Mouse (Mus musculus) liver, embryonic 16.5 days (tissue): ENCODE data around the gene Lrrc73. TPM values are rescaled to one million over a fixed set of nuclear protein-coding genes. Genes with fewer than 3 reads are reported as not detected.

Experiments
- ATAC-seq: fragments of 200-750 bp; cut with Nextera tagmentation; 2 replicates; pipeline ENCODE4 v1.8.0; 2017; ENCODE audit warnings: low read depth, mild to moderate bottlenecking, moderate number of reproducible peaks, moderate library complexity
- H3K27ac ChIP-seq: fragments of 300-500 bp; sonication (generic); 2 replicates; pipeline ENCODE4 v1.5.1; 2014; ENCODE audit warnings: mild to moderate bottlenecking, low read length
- H3K27me3 ChIP-seq: fragments of 300-500 bp; sonication (generic); 2 replicates; pipeline ENCODE4 v1.6.1; 2014; ENCODE audit warnings: low read depth, low read length, mixed read lengths; ENCODE audit not compliant: control insufficient read depth, insufficient read depth
- H3K36me3 ChIP-seq: fragments of 300-500 bp; sonication (generic); 2 replicates; pipeline ENCODE4 v1.6.1; 2014; ENCODE audit warnings: mild to moderate bottlenecking; ENCODE audit not compliant: control insufficient read depth, insufficient read depth
- H3K4me1 ChIP-seq: fragments of 300-500 bp; sonication (generic); 2 replicates; pipeline ENCODE4 v1.6.1; 2014; ENCODE audit warnings: low read depth, low read length, mixed read lengths; ENCODE audit not compliant: control insufficient read depth
- H3K4me2 ChIP-seq: fragments of 300-500 bp; sonication (generic); 2 replicates; pipeline ENCODE4 v1.6.1; 2014; ENCODE audit warnings: low read depth, low read length, mixed read lengths
- H3K4me3 ChIP-seq: fragments of 300-500 bp; sonication (generic); 2 replicates; pipeline ENCODE4 v1.5.1; 2014; ENCODE audit warnings: low read depth, mild to moderate bottlenecking, low read length
- H3K9ac ChIP-seq: fragments of 300-500 bp; sonication (generic); 2 replicates; pipeline ENCODE4 v1.6.1; 2014; ENCODE audit warnings: low read depth, low read length
- H3K9me3 ChIP-seq: fragments of 300-500 bp; sonication (generic); replicated peaks from 2 replicates; pipeline ENCODE4 v1.6.1; 2016; ENCODE audit warnings: low read length; ENCODE audit not compliant: control insufficient read depth
- WGBS: fragments of 180-500 bp; shearing (Covaris S2); extraction: QIAGEN DNeasy Blood & Tissue Kit; methylation state at CpG from one replicate; pipeline ENCODE4 v1.1.7; 2014; ENCODE audit not compliant: insufficient replicate concordance; 5-methylcytosine and 5-hydroxymethylcytosine counted together
- polyA plus RNA-seq: library from polyadenylated mRNA; unstranded; fragments of >200 nt; fragmentation: Nextera tagmentation; extraction: Ambion mirVana; gene quantifications from 2 replicates; pipeline ENCODE4 v1.2.1, GENCODE M21; 2015

The Lrrc73 gene
- polyA plus RNA-seq, 1 experiment from 2014 or later, result 0.08 TPM

- Histone ChIP-seq H3K36me3 (peaks cover 31% of the 10 kb centered on the region), H3K9me3 (no peaks in the 10 kb centered on the region), H3K4me3 (peak overlapping the region; percentile 67), H3K4me2 (peak overlapping the region; percentile 98), H3K27ac (no peak overlapping the region), H3K27me3 (peaks cover 29% of the 10 kb centered on the region), H3K9ac (peak overlapping the region; percentile 40), H3K4me1 (peaks cover 20% of the 10 kb centered on the region)
- ATAC-seq, result no peak
- WGBS, result under 1% methylated on average over 48 of the region's 54 CpGs
These were observed 775 bp downstream of the Lrrc73 start for GRCm38 (mm10) chr17:46254106-46254505.

GRCm38 (mm10) chr17:46255147-46255546 lies 1.8 kb downstream of the Lrrc73 start:
- peaks cover 29% of the 10 kb centered on the region for H3K27me3 ChIP-seq
- no peaks in the 10 kb centered on the region for H3K9me3 ChIP-seq
- no peak overlapping the region for H3K4me2 ChIP-seq
- no peak for ATAC-seq
- H3K9ac ChIP-seq, result no peak overlapping the region
- 32% methylated on average over 6 of the region's 6 CpGs for WGBS
- peaks cover 37% of the 10 kb centered on the region for H3K36me3 ChIP-seq
- no peak overlapping the region for H3K4me3 ChIP-seq
- no peak overlapping the region for H3K27ac ChIP-seq
- H3K4me1 ChIP-seq, result peaks cover 16% of the 10 kb centered on the region

- H3K4me3 ChIP-seq, result no peak overlapping the region
- no peaks in the 10 kb centered on the region for H3K9me3 ChIP-seq
- peaks cover 10% of the 10 kb centered on the region for H3K4me1 ChIP-seq
- no peak overlapping the region for H3K9ac ChIP-seq
- H3K4me2 ChIP-seq, result no peak overlapping the region
- peaks cover 25% of the 10 kb centered on the region for H3K27me3 ChIP-seq
- H3K36me3 ChIP-seq, result peaks cover 33% of the 10 kb centered on the region
- 74% methylated on average over 30 of the region's 30 CpGs for WGBS
- ATAC-seq, result no peak
- H3K27ac ChIP-seq, result no peak overlapping the region
These were observed 5.1 kb downstream of the Lrrc73 start for GRCm38 (mm10) chr17:46258279-46259053.

- Histone ChIP-seq H3K36me3 (peaks cover 44% of the 10 kb centered on the region), H3K27me3 (peaks cover 13% of the 10 kb centered on the region), H3K4me3 (no peak overlapping the region), H3K27ac (no peak overlapping the region), H3K4me2 (no peak overlapping the region), H3K9me3 (no peaks in the 10 kb centered on the region), H3K4me1 (no peaks in the 10 kb centered on the region), H3K9ac (no peak overlapping the region)
- ATAC-seq, result no peak
- WGBS, result 83% methylated on average over 17 of the region's 17 CpGs
These were observed 6.3 kb downstream of the Lrrc73 start for GRCm38 (mm10) chr17:46259675-46260074.

GRCm38 (mm10) chr17:46262201-46262694 lies 8.9 kb downstream of the Lrrc73 start:
- 78% methylated on average over 5 of the region's 5 CpGs for WGBS
- H3K36me3 ChIP-seq, result peaks cover 44% of the 10 kb centered on the region
- H3K27me3 ChIP-seq, result no peaks in the 10 kb centered on the region
- H3K9ac ChIP-seq, result no peak overlapping the region
- H3K4me2 ChIP-seq, result no peak overlapping the region
- ATAC-seq, result no peak
- no peaks in the 10 kb centered on the region for H3K9me3 ChIP-seq
- no peak overlapping the region for H3K27ac ChIP-seq
- H3K4me3 ChIP-seq, result no peak overlapping the region
- no peaks in the 10 kb centered on the region; the same call in 1 of the 2 replicates for H3K4me1 ChIP-seq

GRCm38 (mm10) chr17:46265502-46265901 lies 12.2 kb downstream of the Lrrc73 start:
- no peaks in the 10 kb centered on the region for H3K27me3 ChIP-seq
- H3K4me2 ChIP-seq, result no peak overlapping the region
- H3K36me3 ChIP-seq, result peaks cover 24% of the 10 kb centered on the region
- no peak overlapping the region for H3K9ac ChIP-seq
- no peaks in the 10 kb centered on the region; the same call in 1 of the 2 replicates for H3K4me1 ChIP-seq
- ATAC-seq, result no peak
- no peak overlapping the region for H3K4me3 ChIP-seq
- no peak overlapping the region for H3K27ac ChIP-seq
- WGBS, result 79% methylated on average over 12 of the region's 12 CpGs
- H3K9me3 ChIP-seq, result no peaks in the 10 kb centered on the region

- Histone ChIP-seq H3K36me3 (peaks cover 24% of the 10 kb centered on the region), H3K9me3 (no peaks in the 10 kb centered on the region), H3K27ac (no peak overlapping the region), H3K4me1 (no peaks in the 10 kb centered on the region; the same call in 1 of the 2 replicates), H3K4me2 (no peak overlapping the region), H3K27me3 (no peaks in the 10 kb centered on the region), H3K9ac (no peak overlapping the region), H3K4me3 (no peak overlapping the region)
- 30% methylated on average over 14 of the region's 14 CpGs for WGBS
- ATAC-seq, result peak; percentile 50
These were observed 12.7 kb downstream of the Lrrc73 start for GRCm38 (mm10) chr17:46265918-46266618.

GRCm38 (mm10) chr17:46266986-46267385 lies 13.7 kb downstream of the Lrrc73 start:
- H3K4me1 ChIP-seq, result no peaks in the 10 kb centered on the region; the same call in 1 of the 2 replicates
- WGBS, result 73% methylated on average over 6 of the region's 6 CpGs
- no peak overlapping the region for H3K27ac ChIP-seq
- H3K36me3 ChIP-seq, result peaks cover 21% of the 10 kb centered on the region
- H3K4me3 ChIP-seq, result no peak overlapping the region
- H3K27me3 ChIP-seq, result no peaks in the 10 kb centered on the region
- no peak overlapping the region for H3K9ac ChIP-seq
- no peak for ATAC-seq
- H3K9me3 ChIP-seq, result no peaks in the 10 kb centered on the region
- H3K4me2 ChIP-seq, result no peak overlapping the region

GRCm38 (mm10) chr17:46267511-46267910 lies 14.2 kb downstream of the Lrrc73 start:
- ATAC-seq, result no peak

More at GRCm38 (mm10) chr17:46267511-46267910, 14.2 kb downstream of the Lrrc73 start:
- WGBS, result 70% methylated on average over 7 of the region's 7 CpGs
- Histone ChIP-seq H3K4me1 (no peaks in the 10 kb centered on the region; the same call in 1 of the 2 replicates), H3K27me3 (no peaks in the 10 kb centered on the region), H3K36me3 (peaks cover 16% of the 10 kb centered on the region; the same call in 1 of the 2 replicates), H3K4me2 (no peak overlapping the region), H3K9me3 (no peaks in the 10 kb centered on the region), H3K27ac (no peak overlapping the region), H3K4me3 (no peak overlapping the region), H3K9ac (no peak overlapping the region)
